Mouse (Mus musculus) hindbrain, embryonic 13.5 days (tissue): Measurements from ENCODE around the gene Pax5. TPM values are rescaled to one million over a fixed set of nuclear protein-coding genes. Genes with fewer than 3 reads are reported as not detected.
A peak's percentile ranks its signal among the peaks of the same experiment; 100 is the strongest.

Experiments used
- ATAC-seq: fragments of 200-750 bp; cut with Nextera tagmentation; 2 replicates; pipeline ENCODE4 v1.8.0; 2017; ENCODE audit warnings: moderate TSS enrichment; ENCODE audit not compliant: low FRiP score
- H3K27ac ChIP-seq: fragments of 300-500 bp; sonication (generic); 2 replicates; pipeline ENCODE4 v1.5.1; 2015; ENCODE audit warnings: inconsistent platforms, mild to moderate bottlenecking, moderate library complexity
- H3K27me3 ChIP-seq: fragments of 300-500 bp; sonication (generic); 2 replicates; pipeline ENCODE4 v1.6.1; 2015; ENCODE audit warnings: mild to moderate bottlenecking, inconsistent platforms
- H3K36me3 ChIP-seq: fragments of 300-500 bp; sonication (generic); 2 replicates; pipeline ENCODE4 v1.6.1; 2015; ENCODE audit warnings: mild to moderate bottlenecking, inconsistent platforms
- H3K4me1 ChIP-seq: fragments of 300-500 bp; sonication (generic); replicated peaks from 2 replicates; pipeline ENCODE4 v1.6.1; 2015; ENCODE audit warnings: inconsistent platforms
- H3K4me2 ChIP-seq: fragments of 300-500 bp; sonication (generic); 2 replicates; pipeline ENCODE4 v1.6.1; 2015; ENCODE audit warnings: inconsistent platforms, mild to moderate bottlenecking, moderate library complexity
- H3K4me3 ChIP-seq: fragments of 300-500 bp; sonication (generic); 2 replicates; pipeline ENCODE4 v1.5.1; 2015; ENCODE audit warnings: mild to moderate bottlenecking, inconsistent platforms
- H3K9ac ChIP-seq: fragments of 300-500 bp; sonication (generic); 2 replicates; pipeline ENCODE4 v1.6.1; 2015; ENCODE audit warnings: mild to moderate bottlenecking, inconsistent platforms
- H3K9me3 ChIP-seq: fragments of 300-500 bp; sonication (generic); 2 replicates; pipeline ENCODE4 v1.6.1; 2016; ENCODE audit warnings: inconsistent platforms
- WGBS: fragments of 180-500 bp; shearing (Covaris S2); methylation state at CpG from one replicate; pipeline ENCODE4 v1.1.7; 2015; 5-methylcytosine and 5-hydroxymethylcytosine counted together
- polyA plus RNA-seq: library from polyadenylated mRNA; unstranded; fragments of >200 nt; fragmentation: Nextera tagmentation; extraction: Ambion mirVana; gene quantifications from 2 replicates; pipeline ENCODE4 v1.2.1, GENCODE M21; 2015

Gene Pax5
- polyA plus RNA-seq, 1 experiment from 2014 or later = 2.8 TPM

DNA sequence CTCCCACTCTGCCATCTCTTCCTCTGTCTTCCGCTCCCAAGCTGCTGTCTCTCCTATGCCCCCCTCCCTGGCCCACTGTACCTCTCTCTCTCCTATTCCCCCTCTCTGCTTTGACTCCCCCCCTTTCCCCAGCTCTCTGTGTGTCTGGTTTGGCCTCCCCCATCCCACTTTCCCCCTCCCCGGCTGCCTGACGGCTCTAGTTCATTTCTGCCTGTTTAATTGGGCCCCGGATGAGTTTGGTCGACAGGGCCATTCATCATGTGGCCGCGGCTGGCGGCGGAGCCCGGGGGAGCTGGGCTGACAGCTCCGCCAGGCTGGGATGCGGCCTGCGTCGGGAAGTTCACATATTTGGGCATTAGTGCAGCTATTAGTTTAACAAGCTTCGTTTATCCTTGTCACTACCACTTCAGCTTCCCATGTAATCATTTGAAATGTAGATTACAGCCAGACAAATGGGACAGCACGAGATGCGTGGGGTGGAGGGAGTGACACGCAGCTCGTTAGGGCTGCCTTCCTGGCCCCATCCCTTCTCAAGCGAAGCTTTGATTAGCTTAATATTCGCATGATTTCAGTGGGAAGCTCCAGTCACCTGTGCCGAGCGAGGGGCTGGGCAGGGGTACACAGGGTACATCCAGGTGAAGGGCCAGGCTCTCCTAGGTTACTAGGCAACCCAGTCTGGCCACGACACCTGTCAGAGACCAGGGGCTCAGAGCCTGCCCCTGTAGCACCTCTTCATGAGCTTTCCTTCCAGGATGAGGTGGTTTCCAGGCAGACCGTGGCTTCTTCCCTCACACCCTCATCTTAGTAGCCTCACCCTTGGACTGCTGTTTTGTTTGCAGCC, 201.7 kb downstream of the Pax5 start:
- no peaks in the 10 kb centered on the region for H3K36me3 ChIP-seq

GRCm38 (mm10) chr4:44507861-44508260, 202.4 kb downstream of the Pax5 start:
- Histone ChIP-seq H3K4me3 (no peak overlapping the region), H3K27ac (peak overlapping the region; percentile 82), H3K27me3 (peaks cover 26% of the 10 kb centered on the region; the same call in 1 of the 2 replicates), H3K4me1 (peaks cover 39% of the 10 kb centered on the region), H3K9ac (0 out of 2 replicates have a peak overlapping the region, but pooled peaks have one; percentile 40), H3K36me3 (no peaks in the 10 kb centered on the region), H3K4me2 (peak overlapping the region; percentile 35), H3K9me3 (no peaks in the 10 kb centered on the region)
- ATAC-seq = peak; percentile 8; the same call in 1 of the 2 replicates
- 27% methylated on average over 14 of the region's 14 CpGs for WGBS

More for the DNA sequence above, 201.7 kb downstream of the Pax5 start:
- Histone ChIP-seq H3K4me2 (peak overlapping the region; percentile 35), H3K9ac (0 out of 2 replicates have a peak overlapping the region, but pooled peaks have one; percentile 40), H3K9me3 (no peaks in the 10 kb centered on the region), H3K27me3 (peaks cover 30% of the 10 kb centered on the region; the same call in 1 of the 2 replicates), H3K4me1 (peaks cover 38% of the 10 kb centered on the region), H3K27ac (peak overlapping the region; percentile 82), H3K4me3 (no peak overlapping the region)
- ATAC-seq = peak; percentile 75
- WGBS = 18% methylated on average over 25 of the region's 25 CpGs

DNA sequence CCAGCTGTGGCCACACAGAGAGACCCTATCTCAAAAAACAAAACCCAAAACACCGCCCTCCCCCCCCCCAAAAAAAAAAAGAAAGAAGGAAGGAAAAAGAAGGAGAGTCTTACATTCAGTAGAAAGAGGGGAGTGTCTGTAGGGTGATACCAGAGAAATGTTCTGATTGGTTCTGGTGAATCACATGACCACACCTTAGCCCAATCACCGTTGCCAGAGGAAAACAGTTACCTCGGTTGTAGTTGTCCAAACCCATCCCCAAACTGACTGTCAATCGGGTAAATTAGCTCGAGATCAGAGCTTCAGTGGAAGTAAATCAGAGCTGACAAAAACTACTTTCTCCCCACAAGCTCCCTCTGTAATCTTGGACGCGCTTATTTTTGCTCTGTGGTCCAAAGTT, 205.3 kb downstream of the Pax5 start:
- no peak for ATAC-seq
- H3K27ac ChIP-seq = no peak overlapping the region
- 84% methylated on average over 7 of the region's 7 CpGs for WGBS
- no peak overlapping the region for H3K9ac ChIP-seq
- H3K4me3 ChIP-seq = no peak overlapping the region
- H3K4me2 ChIP-seq = no peak overlapping the region
- peaks cover 27% of the 10 kb centered on the region; the same call in 1 of the 2 replicates for H3K27me3 ChIP-seq
- no peaks in the 10 kb centered on the region for H3K36me3 ChIP-seq
- H3K4me1 ChIP-seq = peaks cover 33% of the 10 kb centered on the region
- no peaks in the 10 kb centered on the region for H3K9me3 ChIP-seq

- Histone ChIP-seq H3K27ac (no peak overlapping the region), H3K27me3 (peaks cover 21% of the 10 kb centered on the region; the same call in 1 of the 2 replicates), H3K36me3 (no peaks in the 10 kb centered on the region), H3K9ac (no peak overlapping the region), H3K4me3 (no peak overlapping the region), H3K9me3 (no peaks in the 10 kb centered on the region), H3K4me2 (no peak overlapping the region), H3K4me1 (peaks cover 9% of the 10 kb centered on the region)
- ATAC-seq = no peak
- WGBS = 35% methylated on average over 9 of the region's 9 CpGs
Observed at GRCm38 (mm10) chr4:44502196-44502867, 208.0 kb downstream of the Pax5 start.

GRCm38 (mm10) chr4:44498156-44498555, 212.1 kb downstream of the Pax5 start:
- Histone ChIP-seq H3K36me3 (no peaks in the 10 kb centered on the region), H3K9me3 (no peaks in the 10 kb centered on the region), H3K27ac (no peak overlapping the region), H3K4me2 (no peak overlapping the region), H3K4me1 (peaks cover 9% of the 10 kb centered on the region), H3K9ac (no peak overlapping the region), H3K27me3 (peaks cover 5% of the 10 kb centered on the region; the same call in 1 of the 2 replicates), H3K4me3 (no peak overlapping the region)
- WGBS = 84% methylated on average over 5 of the region's 5 CpGs
- ATAC-seq = no peak

- no peaks in the 10 kb centered on the region for H3K9me3 ChIP-seq
- no peak overlapping the region for H3K27ac ChIP-seq
- peaks cover 4% of the 10 kb centered on the region for H3K4me1 ChIP-seq
- H3K9ac ChIP-seq = no peak overlapping the region
- ATAC-seq = no peak
- H3K36me3 ChIP-seq = no peaks in the 10 kb centered on the region
- no peak overlapping the region for H3K4me2 ChIP-seq
- 84% methylated on average over 2 of the region's 2 CpGs for WGBS
- H3K4me3 ChIP-seq = no peak overlapping the region
- H3K27me3 ChIP-seq = peaks cover 3% of the 10 kb centered on the region; the same call in 1 of the 2 replicates
Observed at GRCm38 (mm10) chr4:44495836-44496235, 214.5 kb downstream of the Pax5 start.

DNA sequence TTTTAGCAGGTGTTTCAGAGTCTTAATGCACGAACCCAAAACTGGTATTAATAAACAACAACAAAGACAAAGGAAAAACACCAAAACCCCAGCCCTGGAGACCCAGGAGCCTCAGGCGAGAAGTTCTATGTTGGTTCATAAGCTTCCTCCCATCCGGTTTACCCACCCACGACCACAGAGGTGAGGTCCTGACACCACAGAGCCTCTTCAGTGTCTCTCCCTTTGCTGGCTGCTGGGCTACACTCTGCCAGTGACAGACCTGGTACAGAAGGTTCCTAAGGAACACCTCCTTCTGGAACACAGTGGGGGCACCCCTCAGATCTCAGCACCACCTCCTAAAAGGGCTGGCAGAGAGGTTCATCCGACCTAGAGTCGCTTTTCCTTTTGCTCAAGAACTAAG, 216.5 kb downstream of the Pax5 start:
- no peaks in the 10 kb centered on the region for H3K36me3 ChIP-seq
- no peak for ATAC-seq
- no peak overlapping the region for H3K27ac ChIP-seq
- no peak overlapping the region for H3K4me3 ChIP-seq
- no peak overlapping the region for H3K9ac ChIP-seq
- peaks cover 16% of the 10 kb centered on the region for H3K4me1 ChIP-seq
- no peaks in the 10 kb centered on the region for H3K9me3 ChIP-seq
- H3K4me2 ChIP-seq = no peak overlapping the region
- 80% methylated on average over 6 of the region's 6 CpGs for WGBS
- peaks cover 3% of the 10 kb centered on the region; the same call in 1 of the 2 replicates for H3K27me3 ChIP-seq

- WGBS = 58% methylated on average over 6 of the region's 6 CpGs
- ATAC-seq = no peak
- peaks cover 24% of the 10 kb centered on the region for H3K4me1 ChIP-seq
Observed at GRCm38 (mm10) chr4:44490872-44491271, 219.4 kb downstream of the Pax5 start.

GRCm38 (mm10) chr4:44488702-44489101, 221.6 kb downstream of the Pax5 start:
- Histone ChIP-seq H3K4me3 (no peak overlapping the region), H3K27me3 (peaks cover 6% of the 10 kb centered on the region; the same call in 1 of the 2 replicates), H3K4me1 (peaks cover 30% of the 10 kb centered on the region), H3K9me3 (no peaks in the 10 kb centered on the region), H3K27ac (peak overlapping the region; percentile 69), H3K36me3 (no peaks in the 10 kb centered on the region), H3K9ac (no peak overlapping the region), H3K4me2 (no peak overlapping the region)
- 22% methylated on average over 8 of the region's 8 CpGs for WGBS
- ATAC-seq = no peak

More at GRCm38 (mm10) chr4:44490872-44491271, 219.4 kb downstream of the Pax5 start:
- no peaks in the 10 kb centered on the region for H3K36me3 ChIP-seq
- no peak overlapping the region for H3K4me3 ChIP-seq
- no peaks in the 10 kb centered on the region for H3K9me3 ChIP-seq
- H3K27ac ChIP-seq = no peak overlapping the region
- H3K9ac ChIP-seq = no peak overlapping the region
- no peak overlapping the region for H3K4me2 ChIP-seq
- H3K27me3 ChIP-seq = peaks cover 5% of the 10 kb centered on the region; the same call in 1 of the 2 replicates

GRCm38 (mm10) chr4:44488219-44488618, 222.1 kb downstream of the Pax5 start:
- peak overlapping the region; percentile 69; the same call in 1 of the 2 replicates for H3K27ac ChIP-seq
- H3K4me2 ChIP-seq = no peak overlapping the region
- no peaks in the 10 kb centered on the region for H3K9me3 ChIP-seq
- no peak overlapping the region for H3K4me3 ChIP-seq
- 50% methylated on average over 8 of the region's 8 CpGs for WGBS
- peaks cover 30% of the 10 kb centered on the region for H3K4me1 ChIP-seq
- no peak overlapping the region for H3K9ac ChIP-seq
- ATAC-seq = no peak
- H3K36me3 ChIP-seq = no peaks in the 10 kb centered on the region
- H3K27me3 ChIP-seq = peaks cover 9% of the 10 kb centered on the region; the same call in 1 of the 2 replicates

GRCm38 (mm10) chr4:44482851-44483250, 227.4 kb downstream of the Pax5 start:
- Histone ChIP-seq H3K27ac (no peak overlapping the region), H3K9me3 (no peaks in the 10 kb centered on the region), H3K27me3 (0 out of 2 replicates have a peak, but pooled peaks cover 9% of the 10 kb centered on the region), H3K36me3 (no peaks in the 10 kb centered on the region), H3K4me3 (no peak overlapping the region), H3K9ac (no peak overlapping the region), H3K4me2 (no peak overlapping the region), H3K4me1 (peaks cover 6% of the 10 kb centered on the region)
- ATAC-seq = no peak
- WGBS = 91% methylated on average over 9 of the region's 9 CpGs

DNA sequence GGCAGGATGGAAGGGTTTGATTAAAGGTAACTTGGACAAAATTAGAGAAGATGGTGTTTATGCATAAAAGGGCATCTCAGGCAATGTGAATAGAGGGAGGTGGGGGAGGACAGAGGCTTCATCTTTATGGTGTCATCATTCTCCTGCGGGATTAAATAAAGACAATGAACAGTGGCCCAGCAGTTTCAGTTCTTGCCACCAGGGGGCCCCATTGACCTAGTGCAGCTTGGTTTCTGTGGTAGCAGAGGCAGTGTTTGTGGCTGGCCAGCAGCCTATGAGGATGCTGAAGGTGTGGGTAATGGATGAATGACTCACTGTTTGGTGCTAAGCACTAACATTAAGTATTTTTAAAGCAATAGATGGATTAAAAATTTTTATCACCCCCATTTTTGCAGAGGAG, 230.5 kb downstream of the Pax5 start:
- Histone ChIP-seq H3K4me2 (no peak overlapping the region), H3K27me3 (0 out of 2 replicates have a peak, but pooled peaks cover 6% of the 10 kb centered on the region), H3K9me3 (no peaks in the 10 kb centered on the region), H3K27ac (no peak overlapping the region), H3K4me3 (no peak overlapping the region), H3K36me3 (no peaks in the 10 kb centered on the region), H3K9ac (no peak overlapping the region), H3K4me1 (peaks cover 2% of the 10 kb centered on the region)
- no peak for ATAC-seq
- WGBS = 96% methylated on average over 1 of the region's 1 CpGs
